Mouse (Mus musculus) liver, adult 2 months (tissue): ENCODE measurements around the gene Tmem184b. TPM values are rescaled to one million over a fixed set of nuclear protein-coding genes. Genes with fewer than 3 reads are reported as not detected.

Experiments used
- DNase-seq: peaks from one replicate; pipeline ENCODE4 v3.0.0-alpha.2; 2011; ENCODE audit warnings: low read depth, low spot score; ENCODE audit errors: extremely low read depth
- H3K27ac ChIP-seq: fragments of 200-500 bp; replicated peaks from 2 replicates; pipeline ENCODE4 v1.5.1; 2012; ENCODE audit warnings: low read depth, mild to moderate bottlenecking, control low read depth, inconsistent platforms, low read length; ENCODE audit not compliant: insufficient read depth
- H3K27me3 ChIP-seq: fragments of 200-500 bp; 2 replicates; pipeline ENCODE4 v1.6.1; 2012; ENCODE audit warnings: mild to moderate bottlenecking, moderate library complexity, low read length, inconsistent platforms; ENCODE audit not compliant: control insufficient read depth, insufficient read depth
- H3K36me3 ChIP-seq: fragments of 200-500 bp; 2 replicates; pipeline ENCODE4 v1.6.1; 2012; ENCODE audit warnings: low read length, inconsistent platforms; ENCODE audit not compliant: control insufficient read depth, insufficient read depth
- H3K4me1 ChIP-seq: fragments of 200-500 bp; 2 replicates; pipeline ENCODE4 v1.6.1; 2011; ENCODE audit warnings: low read length; ENCODE audit not compliant: control insufficient read depth, insufficient read depth
- H3K4me3 ChIP-seq: fragments of 200-500 bp; 2 replicates; pipeline ENCODE4 v1.5.1; 2011; ENCODE audit warnings: low read depth, mild to moderate bottlenecking, control low read depth, low read length, moderate library complexity; ENCODE audit not compliant: insufficient read depth
- H3K79me2 ChIP-seq: fragments of 200-500 bp; 2 replicates; pipeline ENCODE4 v1.6.1; 2012; ENCODE audit warnings: inconsistent platforms, mild to moderate bottlenecking, low read length, moderate library complexity; ENCODE audit not compliant: control insufficient read depth, insufficient read depth
- H3K9ac ChIP-seq: fragments of 200-500 bp; 2 replicates; pipeline ENCODE4 v1.6.1; 2012; ENCODE audit warnings: low read depth, mild to moderate bottlenecking, control low read depth, inconsistent platforms, low read length
- CTCF ChIP-seq: fragments of 200-500 bp; IDR thresholded peaks from 2 replicates; pipeline ENCODE4 v1.5.1; 2011; ENCODE audit warnings: low read depth, low read length, control low read depth
- POLR2A ChIP-seq: fragments of 200-500 bp; IDR thresholded peaks from 2 replicates; pipeline ENCODE4 v1.6.1; 2011; ENCODE audit warnings: low read length, control low read depth; ENCODE audit not compliant: insufficient read depth; ENCODE audit errors: extremely low read depth
- WGBS: fragments of 180-500 bp; shearing (Covaris S2); methylation state at CpG from one replicate; pipeline ENCODE4 v1.1.7; 2018; 5-methylcytosine and 5-hydroxymethylcytosine counted together
- polyA plus RNA-seq: library from polyadenylated mRNA; depleted of rRNA; stranded (reverse); fragments of >200 nt; gene quantifications from 2 replicates; pipeline ENCODE4 v1.2.3, GENCODE M21; 2012
- total RNA-seq: library from RNA; depleted of rRNA; stranded (reverse); fragments of >200 nt; gene quantifications from 2 replicates; pipeline ENCODE4 v1.2.3, GENCODE M21; 2014

The Tmem184b gene
- total and polyA plus RNA-seq, 2 experiments, result 6.0 to 48.7 TPM

DNA sequence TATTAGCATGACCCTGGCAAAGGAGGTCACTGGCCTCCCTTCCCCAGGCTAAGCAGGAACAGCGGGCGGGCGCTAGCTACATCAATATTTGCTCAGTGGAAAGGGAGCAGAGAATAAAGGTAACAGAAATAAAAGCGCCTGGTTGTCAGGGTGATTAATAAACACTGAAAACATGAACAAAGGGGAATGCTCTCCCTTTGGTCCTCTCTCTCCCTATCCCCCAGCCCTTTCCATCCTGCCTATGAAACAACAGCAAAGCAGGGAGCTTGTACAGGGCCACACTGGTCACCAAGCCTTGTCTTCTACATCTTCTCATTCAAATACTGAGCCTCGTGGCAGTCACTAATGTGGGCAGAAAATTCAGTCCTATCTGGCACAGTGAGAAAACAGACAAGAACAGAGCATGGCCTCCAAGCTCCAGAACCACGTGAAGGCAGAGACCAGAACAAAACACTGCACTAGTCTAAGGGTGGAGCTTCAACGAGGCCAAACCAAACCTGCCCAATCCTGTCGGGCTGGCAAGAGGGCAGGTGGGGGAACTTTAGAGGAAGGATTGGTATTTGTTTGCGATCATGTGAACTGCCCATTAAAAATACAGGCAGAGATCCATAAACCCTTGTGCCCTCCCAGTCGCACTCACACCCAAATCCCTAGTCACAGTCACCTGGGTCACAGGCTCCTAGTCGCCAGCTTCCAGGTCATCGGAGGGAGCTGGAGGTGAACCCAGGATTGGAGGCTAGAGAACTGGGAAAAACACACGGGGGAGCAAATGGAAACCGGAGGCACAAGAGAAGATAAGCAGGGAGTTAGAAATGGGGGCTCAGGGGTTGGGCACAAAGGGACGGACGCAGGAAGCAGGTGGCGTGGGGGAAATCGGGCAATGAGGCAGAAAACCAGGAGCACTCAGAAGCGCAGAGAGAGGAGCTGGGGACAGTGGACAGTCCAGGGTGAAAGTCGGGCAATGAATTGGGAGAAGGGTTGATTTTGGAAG lies 76.1 kb downstream of the Tmem184b start:
- Histone ChIP-seq H3K9ac (peak overlapping the region; percentile 79), H3K36me3 (no peaks in the 10 kb centered on the region), H3K27me3 (no peaks in the 10 kb centered on the region), H3K27ac (peak overlapping the region; percentile 94), H3K79me2 (0 out of 2 replicates have a peak, but pooled peaks cover 6% of the 10 kb centered on the region), H3K4me3 (peak overlapping the region; percentile 57), H3K4me1 (peaks cover 38% of the 10 kb centered on the region)
- 5% methylated on average over 20 of the region's 20 CpGs for WGBS
- peak; percentile 97 for DNase-seq
- TF ChIP-seq CTCF (no peak), POLR2A (0 out of 2 replicates have a peak, but pooled peaks have one; percentile 39)

DNA sequence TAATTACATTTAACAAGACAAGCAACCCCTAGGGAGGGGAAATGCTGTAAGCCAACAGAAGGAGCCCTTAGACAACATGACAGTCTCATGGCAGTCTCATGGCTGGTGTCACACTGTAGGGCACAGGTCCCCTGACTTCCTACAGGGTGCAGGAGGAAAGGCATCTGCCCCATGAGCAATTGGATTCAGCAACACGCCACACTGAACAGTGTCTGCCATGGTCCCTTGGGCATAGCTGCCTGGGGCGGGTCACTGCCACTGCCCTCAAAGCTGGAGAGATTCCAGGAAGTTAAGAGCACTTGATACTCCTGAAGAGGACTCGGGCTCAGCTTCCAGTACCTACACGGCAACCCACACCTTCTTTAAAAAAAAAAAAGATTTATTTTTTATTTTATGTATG lies 77.1 kb downstream of the Tmem184b start:
- Histone ChIP-seq H3K4me3 (no peak overlapping the region), H3K27ac (peak overlapping the region; percentile 32), H3K9ac (0 out of 2 replicates have a peak overlapping the region, but pooled peaks have one; percentile 5), H3K79me2 (0 out of 2 replicates have a peak, but pooled peaks cover 6% of the 10 kb centered on the region), H3K27me3 (no peaks in the 10 kb centered on the region), H3K36me3 (no peaks in the 10 kb centered on the region), H3K4me1 (peaks cover 40% of the 10 kb centered on the region)
- DNase-seq, result peak; percentile 38
- TF ChIP-seq CTCF (no peak), POLR2A (no peak)
- WGBS, result 26% methylated on average over 4 of the region's 4 CpGs

DNA sequence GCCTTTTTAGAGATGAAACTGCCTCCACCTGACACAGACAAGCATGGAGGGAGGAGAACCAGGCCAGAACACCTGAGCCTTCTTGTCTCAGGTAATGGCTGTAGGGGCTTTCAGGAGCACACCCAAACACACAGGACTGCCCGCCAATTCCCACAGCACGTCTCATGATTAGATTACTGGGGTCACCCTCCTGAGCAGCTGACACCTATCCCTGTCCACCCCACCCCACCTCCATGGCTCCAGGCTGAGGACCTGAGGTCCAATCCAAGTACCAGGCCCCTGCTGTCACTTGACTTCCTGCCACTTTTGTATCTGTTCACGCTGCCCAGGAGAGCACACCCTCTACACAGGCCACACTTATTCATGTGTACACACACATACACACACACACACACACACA lies 77.6 kb downstream of the Tmem184b start:
- Histone ChIP-seq H3K79me2 (0 out of 2 replicates have a peak, but pooled peaks cover 6% of the 10 kb centered on the region), H3K36me3 (no peaks in the 10 kb centered on the region), H3K4me3 (no peak overlapping the region), H3K27me3 (no peaks in the 10 kb centered on the region), H3K4me1 (peaks cover 40% of the 10 kb centered on the region), H3K27ac (no peak overlapping the region), H3K9ac (no peak overlapping the region)
- WGBS, result 52% methylated on average over 3 of the region's 3 CpGs
- no peak for DNase-seq
- TF ChIP-seq CTCF, result no peak
- no peak for TF ChIP-seq POLR2A

DNA sequence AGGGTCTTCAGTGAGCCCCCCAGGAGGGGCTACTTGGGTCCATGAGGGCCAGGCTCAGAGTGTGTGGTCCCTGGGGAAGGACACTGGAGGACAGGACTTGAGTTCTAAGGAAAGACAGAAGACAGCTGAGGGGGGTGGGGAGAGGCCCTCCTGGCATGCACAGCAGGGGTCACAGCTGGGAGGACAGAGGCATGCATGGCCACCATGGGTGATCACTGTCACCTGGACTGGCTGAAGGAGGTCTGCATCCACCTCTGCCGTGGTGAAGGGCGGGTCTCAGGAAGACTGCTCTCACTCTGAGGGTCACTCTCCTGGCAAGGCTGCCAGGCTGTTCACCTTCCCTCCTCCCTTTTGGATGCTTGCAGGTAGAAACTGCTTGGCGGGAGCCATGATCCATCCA lies 79.0 kb downstream of the Tmem184b start:
- H3K79me2 ChIP-seq, result 0 out of 2 replicates have a peak, but pooled peaks cover 6% of the 10 kb centered on the region
- no peak overlapping the region for H3K9ac ChIP-seq
- 91% methylated on average over 3 of the region's 3 CpGs for WGBS
- H3K27me3 ChIP-seq, result no peaks in the 10 kb centered on the region
- H3K36me3 ChIP-seq, result no peaks in the 10 kb centered on the region
- H3K4me1 ChIP-seq, result peaks cover 40% of the 10 kb centered on the region
- H3K4me3 ChIP-seq, result no peak overlapping the region
- H3K27ac ChIP-seq, result peak overlapping the region; percentile 78; the same call in 1 of the 2 replicates
- DNase-seq, result no peak
- TF ChIP-seq POLR2A, result no peak
- TF ChIP-seq CTCF, result no peak

DNA sequence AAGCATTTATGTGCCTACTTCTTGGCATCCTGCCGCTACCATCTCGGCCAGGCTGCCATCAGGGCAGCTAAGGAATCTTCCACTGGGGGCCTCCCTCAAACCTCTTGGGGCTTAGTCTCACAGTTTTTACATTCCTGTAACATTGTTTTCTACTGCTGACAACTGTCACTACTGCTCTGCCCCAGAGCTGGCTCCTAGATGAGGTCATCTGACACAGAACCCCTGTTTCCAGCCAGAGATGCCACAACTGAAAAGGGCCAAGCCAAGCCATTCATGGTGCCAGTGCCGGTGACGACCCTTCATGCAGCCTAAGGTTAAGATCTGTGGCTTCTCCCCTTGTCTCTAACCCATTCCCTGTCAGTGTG lies 79.6 kb downstream of the Tmem184b start:
- DNase-seq, result no peak
- 0 out of 2 replicates have a peak overlapping the region, but pooled peaks have one; percentile 26 for H3K9ac ChIP-seq
- no peaks in the 10 kb centered on the region for H3K27me3 ChIP-seq
- no peak overlapping the region for H3K4me3 ChIP-seq
- H3K79me2 ChIP-seq, result 0 out of 2 replicates have a peak, but pooled peaks cover 6% of the 10 kb centered on the region
- H3K36me3 ChIP-seq, result no peaks in the 10 kb centered on the region
- whole genome bisulfite sequencing, result 46% methylated on average over 4 of the region's 4 CpGs
- peak overlapping the region; percentile 78 for H3K27ac ChIP-seq
- H3K4me1 ChIP-seq, result peaks cover 40% of the 10 kb centered on the region
- no peak for TF ChIP-seq POLR2A
- TF ChIP-seq CTCF, result no peak
